Mouse (Mus musculus) lung, embryonic 14.5 days (tissue): ENCODE data around the gene Nog. TPM values are rescaled to one million over a fixed set of nuclear protein-coding genes. Genes with fewer than 3 reads are reported as not detected.

Source experiments
- ATAC-seq: fragments of 200-750 bp; cut with Nextera tagmentation; 2 replicates; pipeline ENCODE4 v1.8.0; 2017; ENCODE audit warnings: mild to moderate bottlenecking, moderate TSS enrichment, moderate library complexity; ENCODE audit not compliant: insufficient read depth
- DNase-seq: peaks from one replicate; pipeline ENCODE4 v3.0.0-alpha.2; 2015
- H3K27ac ChIP-seq: fragments of 300-500 bp; sonication (generic); 2 replicates; pipeline ENCODE4 v1.5.1; 2014; ENCODE audit warnings: low read depth, mild to moderate bottlenecking, moderate library complexity
- H3K27me3 ChIP-seq: fragments of 300-500 bp; sonication (generic); 2 replicates; pipeline ENCODE4 v1.6.1; 2014; ENCODE audit warnings: low read length, control low read depth; ENCODE audit not compliant: insufficient read depth
- H3K36me3 ChIP-seq: fragments of 300-500 bp; sonication (generic); 2 replicates; pipeline ENCODE4 v1.6.1; 2014; ENCODE audit warnings: control low read depth; ENCODE audit not compliant: insufficient read depth
- H3K4me1 ChIP-seq: fragments of 300-500 bp; sonication (generic); 2 replicates; pipeline ENCODE4 v1.6.1; 2014; ENCODE audit warnings: antibody characterized with exemption, control low read depth; ENCODE audit not compliant: insufficient read depth
- H3K4me2 ChIP-seq: fragments of 300-500 bp; sonication (generic); 2 replicates; pipeline ENCODE4 v1.6.1; 2014; ENCODE audit warnings: mild to moderate bottlenecking
- H3K4me3 ChIP-seq: fragments of 300-500 bp; sonication (generic); 2 replicates; pipeline ENCODE4 v1.5.1; 2014; ENCODE audit warnings: low read depth, low read length
- H3K9ac ChIP-seq: fragments of 300-500 bp; sonication (generic); 2 replicates; pipeline ENCODE4 v1.6.1; 2014
- H3K9me3 ChIP-seq: fragments of 300-500 bp; sonication (generic); 2 replicates; pipeline ENCODE4 v1.6.1; 2016; ENCODE audit warnings: low read depth, low read length, control low read depth
- CTCF ChIP-seq: IDR thresholded peaks from 2 replicates; pipeline ENCODE4 v1.5.1; 2016; ENCODE audit warnings: antibody characterized with exemption, low read depth
- WGBS: fragments of 180-500 bp; shearing (Covaris S2); extraction: QIAGEN DNeasy Blood & Tissue Kit; methylation state at CpG from one replicate; pipeline ENCODE4 v1.1.7; 2014; 5-methylcytosine and 5-hydroxymethylcytosine counted together
- polyA plus RNA-seq: library from polyadenylated mRNA; unstranded; fragments of >200 nt; fragmentation: Nextera tagmentation; extraction: Ambion mirVana; gene quantifications from 2 replicates; pipeline ENCODE4 v1.2.1, GENCODE M21; 2014

Nog gene
- polyA plus RNA-seq, 1 experiment from 2014 or later, result 2.8 TPM

GRCm38 (mm10) chr11:89301331-89302055 is 639 bp downstream of the Nog start:
- peak; percentile 51 for DNase-seq
- Histone ChIP-seq H3K9me3 (no peaks in the 10 kb centered on the region), H3K36me3 (no peaks in the 10 kb centered on the region), H3K27ac (peak overlapping the region; percentile 70; the same call in 1 of the 2 replicates), H3K4me2 (peak overlapping the region; percentile 81), H3K4me3 (peak overlapping the region; percentile 57), H3K27me3 (peaks cover 27% of the 10 kb centered on the region), H3K4me1 (peaks cover 12% of the 10 kb centered on the region), H3K9ac (peak overlapping the region; percentile 55)
- under 1% methylated on average over 53 of the region's 53 CpGs for WGBS
- no peak for ATAC-seq
- TF ChIP-seq CTCF, result no peak

GRCm38 (mm10) chr11:89299784-89300775 is 2.1 kb downstream of the Nog start:
- Histone ChIP-seq H3K36me3 (no peaks in the 10 kb centered on the region), H3K27ac (no peak overlapping the region), H3K9ac (no peak overlapping the region), H3K4me2 (peak overlapping the region; percentile 84), H3K4me1 (peaks cover 12% of the 10 kb centered on the region), H3K9me3 (no peaks in the 10 kb centered on the region), H3K27me3 (peaks cover 27% of the 10 kb centered on the region), H3K4me3 (peak overlapping the region; percentile 57)
- 2% methylated on average over 26 of the region's 26 CpGs for WGBS
- no peak for TF ChIP-seq CTCF
- no peak for ATAC-seq
- DNase-seq, result peak; percentile 14

- WGBS, result under 1% methylated on average over 30 of the region's 36 CpGs
- no peaks in the 10 kb centered on the region for H3K36me3 ChIP-seq
These were observed 2.9 kb downstream of the Nog start for GRCm38 (mm10) chr11:89299116-89299783.

GRCm38 (mm10) chr11:89298285-89299010 is 3.7 kb downstream of the Nog start:
- H3K4me3 ChIP-seq, result peak overlapping the region; percentile 57
- peak; percentile 91 for DNase-seq
- peak; percentile 68 for TF ChIP-seq CTCF
- ATAC-seq, result peak; percentile 80
- peak overlapping the region; percentile 51 for H3K9ac ChIP-seq
- H3K9me3 ChIP-seq, result no peaks in the 10 kb centered on the region
- H3K4me2 ChIP-seq, result peak overlapping the region; percentile 84
- peaks cover 27% of the 10 kb centered on the region for H3K27me3 ChIP-seq
- H3K4me1 ChIP-seq, result peaks cover 12% of the 10 kb centered on the region
- peak overlapping the region; percentile 67; the same call in 1 of the 2 replicates for H3K27ac ChIP-seq
- H3K36me3 ChIP-seq, result no peaks in the 10 kb centered on the region
- WGBS, result under 1% methylated on average over 42 of the region's 51 CpGs

More at GRCm38 (mm10) chr11:89299116-89299783, 2.9 kb downstream of the Nog start:
- no peak for ATAC-seq
- Histone ChIP-seq H3K27ac (peak overlapping the region; percentile 67; the same call in 1 of the 2 replicates), H3K4me3 (peak overlapping the region; percentile 57), H3K4me2 (peak overlapping the region; percentile 84), H3K9me3 (no peaks in the 10 kb centered on the region), H3K9ac (peak overlapping the region; percentile 40; the same call in 1 of the 2 replicates), H3K4me1 (peaks cover 12% of the 10 kb centered on the region), H3K27me3 (peaks cover 27% of the 10 kb centered on the region)
- DNase-seq, result peak; percentile 71
- TF ChIP-seq CTCF, result no peak

GRCm38 (mm10) chr11:89297521-89297920 is 4.6 kb downstream of the Nog start:
- peaks cover 27% of the 10 kb centered on the region for H3K27me3 ChIP-seq
- DNase-seq, result peak; percentile 43
- WGBS, result 25% methylated on average over 5 of the region's 5 CpGs
- no peak for TF ChIP-seq CTCF
- peak overlapping the region; percentile 34 for H3K27ac ChIP-seq
- H3K4me2 ChIP-seq, result peak overlapping the region; percentile 84
- no peaks in the 10 kb centered on the region for H3K36me3 ChIP-seq
- peak overlapping the region; percentile 51 for H3K9ac ChIP-seq
- H3K9me3 ChIP-seq, result no peaks in the 10 kb centered on the region
- H3K4me3 ChIP-seq, result peak overlapping the region; percentile 57; the same call in 1 of the 2 replicates
- ATAC-seq, result no peak
- peaks cover 12% of the 10 kb centered on the region for H3K4me1 ChIP-seq

- H3K9ac ChIP-seq, result no peak overlapping the region
- H3K4me2 ChIP-seq, result no peak overlapping the region
- H3K27me3 ChIP-seq, result no peaks in the 10 kb centered on the region
- H3K9me3 ChIP-seq, result no peaks in the 10 kb centered on the region
- DNase-seq, result no peak
- H3K4me1 ChIP-seq, result no peaks in the 10 kb centered on the region
- no peak for TF ChIP-seq CTCF
- no peaks in the 10 kb centered on the region for H3K36me3 ChIP-seq
- no peak for ATAC-seq
- H3K4me3 ChIP-seq, result no peak overlapping the region
- no peak overlapping the region for H3K27ac ChIP-seq
- 80% methylated on average over 13 of the region's 13 CpGs for WGBS
These were observed 32.2 kb downstream of the Nog start for GRCm38 (mm10) chr11:89269809-89270361.
